Mouse (Mus musculus): ENCODE measurements at regions not wholly inside any gene's neighbourhood (a gene's known extent, or its start where the extent isn't known, plus 50 kb on each side); places are given as distances from the start of the nearest gene placed in this dataset.

GRCm38 (mm10) chr10:23052480-23053378 is 232.8 kb upstream of the Tcf21 start:
- TF ChIP-seq CTCF (IDR thresholded peaks at IDR 0.05; ENCODE audit: insufficient read depth, low read length) (no peak), POLR2A (IDR thresholded peaks at IDR 0.05; ENCODE audit: borderline replicate concordance, extremely low read depth, low read depth, low read length) (no peak)
- no peaks in the 10 kb centered on the region; the same call in 1 of the 2 replicates for H3K4me1 ChIP-seq (ENCODE audit: control insufficient read depth, insufficient read depth, low read length)
- DNase-seq = peak; percentile 8
- no peak overlapping the region for H3K4me3 ChIP-seq (replicated peaks; ENCODE audit: extremely low read depth, low read depth, low read length)
- WGBS = 59% methylated on average over 11 of the region's 11 CpGs

GRCm38 (mm10) chr10:23044466-23044865 is 224.5 kb upstream of the Tcf21 start:
- no peak for TF ChIP-seq CTCF (IDR thresholded peaks at IDR 0.05; ENCODE audit: insufficient read depth, low read length)
- TF ChIP-seq POLR2A (IDR thresholded peaks at IDR 0.05; ENCODE audit: borderline replicate concordance, extremely low read depth, low read depth, low read length) = no peak
- WGBS = 52% methylated on average over 3 of the region's 3 CpGs
- no peak overlapping the region for H3K4me3 ChIP-seq (replicated peaks; ENCODE audit: extremely low read depth, low read depth, low read length)
- DNase-seq = no peak
- no peaks in the 10 kb centered on the region for H3K4me1 ChIP-seq (ENCODE audit: control insufficient read depth, insufficient read depth, low read length)

GRCm38 (mm10) chr10:23031491-23032126 is 211.6 kb upstream of the Tcf21 start:
- H3K4me3 ChIP-seq (replicated peaks; ENCODE audit: extremely low read depth, low read depth, low read length) = no peak overlapping the region
- 66% methylated on average over 4 of the region's 4 CpGs for WGBS
- no peaks in the 10 kb centered on the region; the same call in 1 of the 2 replicates for H3K4me1 ChIP-seq (ENCODE audit: control insufficient read depth, insufficient read depth, low read length)
- TF ChIP-seq POLR2A (IDR thresholded peaks at IDR 0.05; ENCODE audit: borderline replicate concordance, extremely low read depth, low read depth, low read length) (no peak), CTCF (IDR thresholded peaks at IDR 0.05; ENCODE audit: insufficient read depth, low read length) (no peak)
- no peak for DNase-seq

- H3K4me1 ChIP-seq (ENCODE audit: control insufficient read depth, insufficient read depth, low read length) = no peaks in the 10 kb centered on the region; the same call in 1 of the 2 replicates
- no peak for TF ChIP-seq CTCF (IDR thresholded peaks at IDR 0.05; ENCODE audit: insufficient read depth, low read length)
- TF ChIP-seq POLR2A (IDR thresholded peaks at IDR 0.05; ENCODE audit: borderline replicate concordance, extremely low read depth, low read depth, low read length) = no peak
- H3K4me3 ChIP-seq (replicated peaks; ENCODE audit: extremely low read depth, low read depth, low read length) = no peak overlapping the region
- WGBS = 56% methylated on average over 4 of the region's 4 CpGs
- no peak for DNase-seq
Observed at GRCm38 (mm10) chr10:23027961-23028360, 208.0 kb upstream of the Tcf21 start.

- 51% methylated on average over 4 of the region's 4 CpGs for WGBS
- H3K4me1 ChIP-seq (ENCODE audit: control insufficient read depth, insufficient read depth, low read length) = 0 out of 2 replicates have a peak, but pooled peaks cover 2% of the 10 kb centered on the region
- H3K4me3 ChIP-seq (replicated peaks; ENCODE audit: extremely low read depth, low read depth, low read length) = no peak overlapping the region
- TF ChIP-seq CTCF (IDR thresholded peaks at IDR 0.05; ENCODE audit: insufficient read depth, low read length) (no peak), POLR2A (IDR thresholded peaks at IDR 0.05; ENCODE audit: borderline replicate concordance, extremely low read depth, low read depth, low read length) (no peak)
- no peak for DNase-seq
Observed at GRCm38 (mm10) chr10:23017151-23017678, 197.2 kb upstream of the Tcf21 start.

GRCm38 (mm10) chr10:23015935-23016694 is 196.1 kb upstream of the Tcf21 start:
- Histone ChIP-seq H3K4me1 (ENCODE audit: control insufficient read depth, insufficient read depth, low read length) (0 out of 2 replicates have a peak, but pooled peaks cover 2% of the 10 kb centered on the region), H3K4me3 (replicated peaks; ENCODE audit: extremely low read depth, low read depth, low read length) (no peak overlapping the region)
- no peak for DNase-seq
- 37% methylated on average over 3 of the region's 3 CpGs for WGBS
- TF ChIP-seq CTCF (IDR thresholded peaks at IDR 0.05; ENCODE audit: insufficient read depth, low read length) (no peak), POLR2A (IDR thresholded peaks at IDR 0.05; ENCODE audit: borderline replicate concordance, extremely low read depth, low read depth, low read length) (no peak)

GRCm38 (mm10) chr10:23010715-23011114 is 190.7 kb upstream of the Tcf21 start:
- Histone ChIP-seq H3K4me3 (replicated peaks; ENCODE audit: extremely low read depth, low read depth, low read length) (no peak overlapping the region), H3K4me1 (ENCODE audit: control insufficient read depth, insufficient read depth, low read length) (no peaks in the 10 kb centered on the region)
- DNase-seq = no peak
- TF ChIP-seq CTCF (IDR thresholded peaks at IDR 0.05; ENCODE audit: insufficient read depth, low read length) = no peak
- TF ChIP-seq POLR2A (IDR thresholded peaks at IDR 0.05; ENCODE audit: borderline replicate concordance, extremely low read depth, low read depth, low read length) = no peak
- 49% methylated on average over 4 of the region's 4 CpGs for WGBS

- 40% methylated on average over 2 of the region's 2 CpGs for WGBS
- TF ChIP-seq POLR2A (IDR thresholded peaks at IDR 0.05; ENCODE audit: borderline replicate concordance, extremely low read depth, low read depth, low read length) (no peak), CTCF (IDR thresholded peaks at IDR 0.05; ENCODE audit: insufficient read depth, low read length) (no peak)
- Histone ChIP-seq H3K4me1 (ENCODE audit: control insufficient read depth, insufficient read depth, low read length) (no peaks in the 10 kb centered on the region), H3K4me3 (replicated peaks; ENCODE audit: extremely low read depth, low read depth, low read length) (no peak overlapping the region)
- no peak for DNase-seq
Observed at GRCm38 (mm10) chr10:23010201-23010600, 190.2 kb upstream of the Tcf21 start.

GRCm38 (mm10) chr10:23004768-23005167 is 184.8 kb upstream of the Tcf21 start:
- DNase-seq = no peak
- no peak for TF ChIP-seq POLR2A (IDR thresholded peaks at IDR 0.05; ENCODE audit: borderline replicate concordance, extremely low read depth, low read depth, low read length)
- Histone ChIP-seq H3K4me1 (ENCODE audit: control insufficient read depth, insufficient read depth, low read length) (no peaks in the 10 kb centered on the region), H3K4me3 (replicated peaks; ENCODE audit: extremely low read depth, low read depth, low read length) (no peak overlapping the region)
- WGBS = 75% methylated on average over 1 of the region's 1 CpGs
